Mouse (Mus musculus) embryonic facial prominence, embryonic 15.5 days (tissue): Measurements from ENCODE around the gene Trappc3l. TPM values are rescaled to one million over a fixed set of nuclear protein-coding genes. Genes with fewer than 3 reads are reported as not detected.
"Not testable (repeated sequence)": the region's sequence is repeated elsewhere in the genome, so short reads cannot be mapped to it uniquely, and the experiment has no call there.

Experiments used
- ATAC-seq: fragments of 200-750 bp; cut with Nextera tagmentation; 2 replicates; pipeline ENCODE4 v1.8.0; 2017; ENCODE audit warnings: low read depth, moderate TSS enrichment; ENCODE audit not compliant: insufficient number of reproducible peaks, low FRiP score, low TSS enrichment
- H3K27ac ChIP-seq: fragments of 300-500 bp; sonication (generic); replicated peaks from 2 replicates; pipeline ENCODE4 v1.5.1; 2015; ENCODE audit warnings: mild to moderate bottlenecking, inconsistent platforms
- H3K27me3 ChIP-seq: fragments of 300-500 bp; sonication (generic); 2 replicates; pipeline ENCODE4 v1.6.1; 2015; ENCODE audit warnings: inconsistent platforms
- H3K36me3 ChIP-seq: fragments of 300-500 bp; sonication (generic); 2 replicates; pipeline ENCODE4 v1.6.1; 2015; ENCODE audit warnings: mild to moderate bottlenecking, inconsistent platforms
- H3K4me1 ChIP-seq: fragments of 300-500 bp; sonication (generic); 2 replicates; pipeline ENCODE4 v1.6.1; 2015; ENCODE audit warnings: inconsistent platforms
- H3K4me2 ChIP-seq: fragments of 300-500 bp; sonication (generic); replicated peaks from 2 replicates; pipeline ENCODE4 v1.6.1; 2015; ENCODE audit warnings: mild to moderate bottlenecking, inconsistent platforms
- H3K4me3 ChIP-seq: fragments of 300-500 bp; sonication (generic); replicated peaks from 2 replicates; pipeline ENCODE4 v1.5.1; 2015; ENCODE audit warnings: mild to moderate bottlenecking, inconsistent platforms
- H3K9ac ChIP-seq: fragments of 300-500 bp; sonication (generic); 2 replicates; pipeline ENCODE4 v1.6.1; 2015; ENCODE audit warnings: inconsistent platforms
- H3K9me3 ChIP-seq: fragments of 300-500 bp; sonication (generic); replicated peaks from 2 replicates; pipeline ENCODE4 v1.6.1; 2016; ENCODE audit warnings: inconsistent platforms
- WGBS: fragments of 180-500 bp; shearing (Covaris S2); methylation state at CpG from one replicate; pipeline ENCODE4 v1.1.7; 2015; 5-methylcytosine and 5-hydroxymethylcytosine counted together
- polyA plus RNA-seq: library from polyadenylated mRNA; unstranded; fragments of >200 nt; fragmentation: Nextera tagmentation; extraction: Ambion mirVana; gene quantifications from 2 replicates; pipeline ENCODE4 v1.2.1, GENCODE M21; 2015

Trappc3l gene
- polyA plus RNA-seq, result not detected in 2 replicates

GRCm38 (mm10) chr10:34037401-34037800 is at the start of gene Trappc3l:
Gene Trappc3l (plus strand): TSS chr10:34037597.
- no peak within 1 kb of the TSS for H3K9ac ChIP-seq
- 60% methylated on average over 3 of the region's 3 CpGs for WGBS
- no peak for ATAC-seq
- no peaks in the 10 kb centered on the region for H3K27me3 ChIP-seq
- no peaks in the 10 kb centered on the region for H3K36me3 ChIP-seq
- H3K4me2 ChIP-seq, result no peak within 1 kb of the TSS
- H3K27ac ChIP-seq, result peak within 1 kb of the TSS; percentile 11; the same call in 1 of the 2 replicates
- H3K9me3 ChIP-seq, result no peaks in the 10 kb centered on the region
- H3K4me1 ChIP-seq, result peaks cover 6% of the 10 kb centered on the region; the same call in 1 of the 2 replicates
- no peak within 1 kb of the TSS for H3K4me3 ChIP-seq

- not testable (repeated sequence) for H3K4me2 ChIP-seq, H3K27me3 ChIP-seq, H3K9ac ChIP-seq, H3K4me1 ChIP-seq, ATAC-seq, H3K9me3 ChIP-seq, H3K27ac ChIP-seq, H3K4me3 ChIP-seq
- peaks cover 68% of the 10 kb centered on the region for H3K36me3 ChIP-seq
- WGBS, result 90% methylated on average over 6 of the region's 8 CpGs
These were observed 40.7 kb upstream of the Trappc3l start for GRCm38 (mm10) chr10:33996686-33997085.

GRCm38 (mm10) chr10:33998397-33998796 is 39.0 kb upstream of the Trappc3l start:
- H3K36me3 ChIP-seq, result peaks cover 65% of the 10 kb centered on the region
- no peak overlapping the region for H3K4me3 ChIP-seq
- no peak for ATAC-seq
- no peaks in the 10 kb centered on the region for H3K4me1 ChIP-seq
- H3K9me3 ChIP-seq, result no peaks in the 10 kb centered on the region
- no peak overlapping the region for H3K27ac ChIP-seq
- H3K9ac ChIP-seq, result no peak overlapping the region
- H3K27me3 ChIP-seq, result no peaks in the 10 kb centered on the region
- H3K4me2 ChIP-seq, result no peak overlapping the region

- no peak overlapping the region for H3K4me2 ChIP-seq
- H3K4me3 ChIP-seq, result no peak overlapping the region
- H3K27me3 ChIP-seq, result no peaks in the 10 kb centered on the region
- peaks cover 18% of the 10 kb centered on the region for H3K36me3 ChIP-seq
- no peak overlapping the region for H3K9ac ChIP-seq
- no peaks in the 10 kb centered on the region for H3K9me3 ChIP-seq
- no peak overlapping the region for H3K27ac ChIP-seq
- ATAC-seq, result no peak
- WGBS, result 94% methylated on average over 4 of the region's 4 CpGs
- no peaks in the 10 kb centered on the region for H3K4me1 ChIP-seq
These were observed 24.8 kb upstream of the Trappc3l start for GRCm38 (mm10) chr10:34012581-34012980.

- Histone ChIP-seq H3K36me3 (peaks cover 11% of the 10 kb centered on the region), H3K4me3 (no peak overlapping the region), H3K27ac (no peak overlapping the region), H3K4me1 (peaks cover 5% of the 10 kb centered on the region), H3K4me2 (no peak overlapping the region), H3K9me3 (no peaks in the 10 kb centered on the region), H3K27me3 (no peaks in the 10 kb centered on the region), H3K9ac (no peak overlapping the region)
- 62% methylated on average over 2 of the region's 2 CpGs for WGBS
- no peak for ATAC-seq
These were observed 24.2 kb upstream of the Trappc3l start for GRCm38 (mm10) chr10:34013241-34013640.

GRCm38 (mm10) chr10:34018746-34019301 is 18.6 kb upstream of the Trappc3l start:
- Histone ChIP-seq H3K27me3 (no peaks in the 10 kb centered on the region), H3K4me2 (peak overlapping the region; percentile 68), H3K4me1 (peaks cover 13% of the 10 kb centered on the region), H3K27ac (peak overlapping the region; percentile 95), H3K9me3 (no peaks in the 10 kb centered on the region), H3K36me3 (no peaks in the 10 kb centered on the region), H3K9ac (peak overlapping the region; percentile 79), H3K4me3 (peak overlapping the region; percentile 69)
- under 1% methylated on average over 21 of the region's 21 CpGs for WGBS
- no peak for ATAC-seq

- Histone ChIP-seq H3K4me2 (peak within 1 kb of the TSS; percentile 68), H3K36me3 (no peaks in the 10 kb centered on the region), H3K27me3 (no peaks in the 10 kb centered on the region), H3K9ac (peak within 1 kb of the TSS; percentile 79), H3K4me3 (peak within 1 kb of the TSS; percentile 69), H3K9me3 (no peaks in the 10 kb centered on the region), H3K27ac (peak within 1 kb of the TSS; percentile 95), H3K4me1 (peaks cover 13% of the 10 kb centered on the region)
- ATAC-seq, result peak; percentile 100
- WGBS, result under 1% methylated on average over 82 of the region's 82 CpGs
These were observed 17.9 kb upstream of the Trappc3l start, which contains the start of gene Rwdd1 for GRCm38 (mm10) chr10:34019302-34020075. Gene Rwdd1 (minus strand): TSS chr10:34019624.

- no peak for ATAC-seq
- 74% methylated on average over 5 of the region's 5 CpGs for WGBS
- Histone ChIP-seq H3K36me3 (no peaks in the 10 kb centered on the region), H3K27ac (no peak overlapping the region), H3K9me3 (no peaks in the 10 kb centered on the region), H3K4me2 (no peak overlapping the region), H3K4me3 (no peak overlapping the region), H3K9ac (no peak overlapping the region), H3K27me3 (no peaks in the 10 kb centered on the region), H3K4me1 (peaks cover 6% of the 10 kb centered on the region; the same call in 1 of the 2 replicates)
These were observed 7.1 kb upstream of the Trappc3l start for GRCm38 (mm10) chr10:34030322-34030721.

- Histone ChIP-seq H3K4me2 (peak overlapping the region; percentile 41), H3K9ac (no peak overlapping the region; the same call in 1 of the 2 replicates), H3K4me3 (peak overlapping the region; percentile 16; the same call in 1 of the 2 replicates), H3K9me3 (no peaks in the 10 kb centered on the region), H3K27me3 (no peaks in the 10 kb centered on the region), H3K36me3 (no peaks in the 10 kb centered on the region), H3K27ac (no peak overlapping the region), H3K4me1 (peaks cover 6% of the 10 kb centered on the region; the same call in 1 of the 2 replicates)
- ATAC-seq, result peak; percentile 84
- 19% methylated on average over 22 of the region's 22 CpGs for WGBS
These were observed 3.6 kb upstream of the Trappc3l start for GRCm38 (mm10) chr10:34033630-34034305.

- Histone ChIP-seq H3K9ac (no peak overlapping the region), H3K4me1 (peaks cover 6% of the 10 kb centered on the region; the same call in 1 of the 2 replicates), H3K36me3 (no peaks in the 10 kb centered on the region), H3K27ac (no peak overlapping the region), H3K27me3 (no peaks in the 10 kb centered on the region), H3K4me2 (no peak overlapping the region), H3K9me3 (no peaks in the 10 kb centered on the region), H3K4me3 (no peak overlapping the region)
- 7% methylated on average over 5 of the region's 5 CpGs for WGBS
- ATAC-seq, result no peak
These were observed 810 bp upstream of the Trappc3l start for GRCm38 (mm10) chr10:34036587-34036986.

GRCm38 (mm10) chr10:34044210-34044609 is 6.8 kb downstream of the Trappc3l start, which contains the start of gene Calhm4:
Gene Calhm4 (minus strand): TSS chr10:34044310.
- Histone ChIP-seq H3K9me3 (no peaks in the 10 kb centered on the region), H3K27ac (no peak within 1 kb of the TSS), H3K4me1 (no peaks in the 10 kb centered on the region), H3K27me3 (no peaks in the 10 kb centered on the region), H3K4me2 (no peak within 1 kb of the TSS), H3K9ac (no peak within 1 kb of the TSS), H3K36me3 (no peaks in the 10 kb centered on the region), H3K4me3 (no peak within 1 kb of the TSS)
- no peak for ATAC-seq
- 77% methylated on average over 5 of the region's 5 CpGs for WGBS
